Mouse (Mus musculus): Measurements from ENCODE around the gene Lyplal1.

The Lyplal1 gene

GRCm38 (mm10) chr1:186116701-186117488, at the start of gene Lyplal1:
TSS of gene Lyplal1 (minus strand) at chr1:186117310.
- peak; percentile 97 for DNase-seq

- no peak for DNase-seq
Measured at GRCm38 (mm10) chr1:186163616-186164015, 46.5 kb upstream of the Lyplal1 start.

GRCm38 (mm10) chr1:186163206-186163605, 46.1 kb upstream of the Lyplal1 start:
- no peak for DNase-seq

- no peak for DNase-seq
Measured at GRCm38 (mm10) chr1:186150376-186150775, 33.3 kb upstream of the Lyplal1 start.

- peak; percentile 41 for DNase-seq
Measured at GRCm38 (mm10) chr1:186145444-186145843, 28.3 kb upstream of the Lyplal1 start.

GRCm38 (mm10) chr1:186140191-186140590, 23.1 kb upstream of the Lyplal1 start:
- DNase-seq = no peak

GRCm38 (mm10) chr1:186137873-186138272, 20.8 kb upstream of the Lyplal1 start:
- DNase-seq = no peak

- DNase-seq = no peak
Measured at GRCm38 (mm10) chr1:186136636-186137380, 19.7 kb upstream of the Lyplal1 start.

- no peak for DNase-seq
Measured at GRCm38 (mm10) chr1:186131465-186131864, 14.4 kb upstream of the Lyplal1 start.

- DNase-seq = peak; percentile 62
Measured at GRCm38 (mm10) chr1:186128940-186129339, 11.8 kb upstream of the Lyplal1 start.

GRCm38 (mm10) chr1:186126313-186126862, 9.3 kb upstream of the Lyplal1 start:
- DNase-seq = no peak

GRCm38 (mm10) chr1:186123690-186124089, 6.6 kb upstream of the Lyplal1 start:
- DNase-seq = no peak

GRCm38 (mm10) chr1:186119856-186120255, 2.7 kb upstream of the Lyplal1 start:
- DNase-seq = no peak

- no peak for DNase-seq
Measured at GRCm38 (mm10) chr1:186116086-186116600, 967 bp downstream of the Lyplal1 start.

- DNase-seq = peak; percentile 3
Measured at GRCm38 (mm10) chr1:186102313-186102712, 14.8 kb downstream of the Lyplal1 start.

- no peak for DNase-seq
Measured at GRCm38 (mm10) chr1:186066266-186066897, 50.7 kb downstream of the Lyplal1 start.

GRCm38 (mm10) chr1:186060041-186060440, 57.1 kb downstream of the Lyplal1 start:
- no peak for DNase-seq

GRCm38 (mm10) chr1:186054227-186054626, 62.9 kb downstream of the Lyplal1 start:
- no peak for DNase-seq

GRCm38 (mm10) chr1:186053280-186054043, 63.6 kb downstream of the Lyplal1 start:
- DNase-seq = no peak

GRCm38 (mm10) chr1:186043709-186044452, 73.2 kb downstream of the Lyplal1 start:
- no peak for DNase-seq

- DNase-seq = no peak
Measured at GRCm38 (mm10) chr1:186041841-186042240, 75.3 kb downstream of the Lyplal1 start.
